Mouse (Mus musculus): ENCODE measurements around the gene Atp1a2. TPM values are rescaled to one million over a fixed set of nuclear protein-coding genes. Genes with fewer than 3 reads are reported as not detected.
"Not testable (repeated sequence)": the region's sequence is repeated elsewhere in the genome, so short reads cannot be mapped to it uniquely, and the experiment has no call there.

Atp1a2 gene
- polyA plus RNA-seq, 1 experiment from 2014 or later: 69.0 TPM

GRCm38 (mm10) chr1:172244645-172245044 is 53.2 kb downstream of the Atp1a2 start:
- not testable (repeated sequence) for H3K9ac ChIP-seq (ENCODE audit: low read depth, low read length); H3K27me3 ChIP-seq (ENCODE audit: control insufficient read depth, insufficient read depth, low read depth, low read length); H3K4me1 ChIP-seq (ENCODE audit: control insufficient read depth, insufficient read depth, low read length); H3K4me3 ChIP-seq (ENCODE audit: low read depth, low read length); ATAC-seq; H3K9me3 ChIP-seq (replicated peaks; ENCODE audit: control insufficient read depth, low read length, poor library complexity, severe bottlenecking); H3K4me2 ChIP-seq (ENCODE audit: low read length); H3K36me3 ChIP-seq (ENCODE audit: control insufficient read depth, insufficient read depth, low read length); H3K27ac ChIP-seq (ENCODE audit: low read length)
- WGBS: 53% methylated on average over 23 of the region's 23 CpGs

- no peak for ATAC-seq
- no peaks in the 10 kb centered on the region for H3K27me3 ChIP-seq (ENCODE audit: control insufficient read depth, insufficient read depth, low read depth, low read length)
- no peak overlapping the region for H3K27ac ChIP-seq (ENCODE audit: low read length)
- no peak overlapping the region for H3K4me2 ChIP-seq (ENCODE audit: low read length)
- H3K36me3 ChIP-seq (ENCODE audit: control insufficient read depth, insufficient read depth, low read length): no peaks in the 10 kb centered on the region
- no peak overlapping the region for H3K9ac ChIP-seq (ENCODE audit: low read depth, low read length)
- H3K9me3 ChIP-seq (replicated peaks; ENCODE audit: control insufficient read depth, low read length, poor library complexity, severe bottlenecking): no peaks in the 10 kb centered on the region
- no peak overlapping the region for H3K4me3 ChIP-seq (ENCODE audit: low read depth, low read length)
- no peaks in the 10 kb centered on the region for H3K4me1 ChIP-seq (ENCODE audit: control insufficient read depth, insufficient read depth, low read length)
- WGBS: 33% methylated on average over 16 of the region's 16 CpGs
Measured at GRCm38 (mm10) chr1:172243547-172244205, 54.2 kb downstream of the Atp1a2 start.

GRCm38 (mm10) chr1:172242401-172242800 is 55.5 kb downstream of the Atp1a2 start:
- Histone ChIP-seq H3K4me2 (ENCODE audit: low read length) (no peak overlapping the region), H3K27ac (ENCODE audit: low read length) (no peak overlapping the region), H3K4me3 (ENCODE audit: low read depth, low read length) (no peak overlapping the region), H3K9me3 (replicated peaks; ENCODE audit: control insufficient read depth, low read length, poor library complexity, severe bottlenecking) (no peaks in the 10 kb centered on the region), H3K36me3 (ENCODE audit: control insufficient read depth, insufficient read depth, low read length) (no peaks in the 10 kb centered on the region), H3K9ac (ENCODE audit: low read depth, low read length) (no peak overlapping the region), H3K4me1 (ENCODE audit: control insufficient read depth, insufficient read depth, low read length) (no peaks in the 10 kb centered on the region), H3K27me3 (ENCODE audit: control insufficient read depth, insufficient read depth, low read depth, low read length) (no peaks in the 10 kb centered on the region)
- WGBS: 17% methylated on average over 2 of the region's 2 CpGs
- peak; percentile 84 for ATAC-seq

- H3K27me3 ChIP-seq (ENCODE audit: control insufficient read depth, insufficient read depth, low read depth, low read length): no peaks in the 10 kb centered on the region
- H3K4me2 ChIP-seq (ENCODE audit: low read length): no peak overlapping the region
- H3K36me3 ChIP-seq (ENCODE audit: control insufficient read depth, insufficient read depth, low read length): no peaks in the 10 kb centered on the region
- no peak overlapping the region for H3K27ac ChIP-seq (ENCODE audit: low read length)
- no peaks in the 10 kb centered on the region for H3K4me1 ChIP-seq (ENCODE audit: control insufficient read depth, insufficient read depth, low read length)
- H3K9ac ChIP-seq (ENCODE audit: low read depth, low read length): no peak overlapping the region
- ATAC-seq: no peak
- H3K9me3 ChIP-seq (replicated peaks; ENCODE audit: control insufficient read depth, low read length, poor library complexity, severe bottlenecking): no peaks in the 10 kb centered on the region
- 26% methylated on average over 6 of the region's 6 CpGs for WGBS
- no peak overlapping the region for H3K4me3 ChIP-seq (ENCODE audit: low read depth, low read length)
Measured at GRCm38 (mm10) chr1:172240945-172241708, 56.7 kb downstream of the Atp1a2 start.

- Histone ChIP-seq H3K36me3 (ENCODE audit: control insufficient read depth, insufficient read depth, low read length) (no peaks in the 10 kb centered on the region), H3K9me3 (replicated peaks; ENCODE audit: control insufficient read depth, low read length, poor library complexity, severe bottlenecking) (no peaks in the 10 kb centered on the region), H3K4me3 (ENCODE audit: low read depth, low read length) (no peak overlapping the region), H3K9ac (ENCODE audit: low read depth, low read length) (no peak overlapping the region), H3K4me2 (ENCODE audit: low read length) (no peak overlapping the region), H3K27me3 (ENCODE audit: control insufficient read depth, insufficient read depth, low read depth, low read length) (no peaks in the 10 kb centered on the region), H3K27ac (ENCODE audit: low read length) (no peak overlapping the region), H3K4me1 (ENCODE audit: control insufficient read depth, insufficient read depth, low read length) (no peaks in the 10 kb centered on the region)
- 91% methylated on average over 1 of the region's 1 CpGs for WGBS
- ATAC-seq: no peak
Measured at GRCm38 (mm10) chr1:172229215-172229614, 68.6 kb downstream of the Atp1a2 start.

- Histone ChIP-seq H3K27ac (ENCODE audit: low read length) (no peak overlapping the region), H3K9ac (ENCODE audit: low read depth, low read length) (no peak overlapping the region), H3K4me1 (ENCODE audit: control insufficient read depth, insufficient read depth, low read length) (no peaks in the 10 kb centered on the region), H3K4me3 (ENCODE audit: low read depth, low read length) (no peak overlapping the region), H3K27me3 (ENCODE audit: control insufficient read depth, insufficient read depth, low read depth, low read length) (no peaks in the 10 kb centered on the region), H3K9me3 (replicated peaks; ENCODE audit: control insufficient read depth, low read length, poor library complexity, severe bottlenecking) (no peaks in the 10 kb centered on the region), H3K36me3 (ENCODE audit: control insufficient read depth, insufficient read depth, low read length) (no peaks in the 10 kb centered on the region), H3K4me2 (ENCODE audit: low read length) (no peak overlapping the region)
- ATAC-seq: no peak
- 83% methylated on average over 2 of the region's 2 CpGs for WGBS
Measured at GRCm38 (mm10) chr1:172228209-172228608, 69.7 kb downstream of the Atp1a2 start.

Other genes with a start within 250 kb of the Atp1a2 start
- 0.45 and 1.2 TPM in 2 replicates for gene Nhlh1, start 240.5 kb downstream of the Atp1a2 start, polyA plus RNA-seq (2015; fragmentation: Nextera tagmentation; extraction: Ambion mirVana)
- gene Copa, start 215.5 kb downstream of the Atp1a2 start, polyA plus RNA-seq (2015; fragmentation: Nextera tagmentation; extraction: Ambion mirVana): 209 and 222 TPM in 2 replicates
- gene Ncstn, start 215.3 kb downstream of the Atp1a2 start, polyA plus RNA-seq (2015; fragmentation: Nextera tagmentation; extraction: Ambion mirVana): 105 and 107 TPM in 2 replicates
- 160 and 162 TPM in 2 replicates for gene Pex19, start 171.3 kb downstream of the Atp1a2 start, polyA plus RNA-seq (2015; fragmentation: Nextera tagmentation; extraction: Ambion mirVana)
- gene Dcaf8, start 150.0 kb downstream of the Atp1a2 start, polyA plus RNA-seq (2015; fragmentation: Nextera tagmentation; extraction: Ambion mirVana): 84.7 and 84.9 TPM in 2 replicates
- 460 and 525 TPM in 2 replicates for gene Pea15a, start 91.3 kb downstream of the Atp1a2 start, polyA plus RNA-seq (2015; fragmentation: Nextera tagmentation; extraction: Ambion mirVana)
- 1.8 and 2.2 TPM in 2 replicates for gene Casq1, start 78.2 kb downstream of the Atp1a2 start, polyA plus RNA-seq (2015; fragmentation: Nextera tagmentation; extraction: Ambion mirVana)
- gene Atp1a4, start 39.6 kb downstream of the Atp1a2 start, polyA plus RNA-seq (2015; fragmentation: Nextera tagmentation; extraction: Ambion mirVana): not detected in 2 replicates
- gene Igsf8, start 36.4 kb downstream of the Atp1a2 start, polyA plus RNA-seq (2015; fragmentation: Nextera tagmentation; extraction: Ambion mirVana): 63.9 and 64.0 TPM in 2 replicates
- 7.7 and 7.8 TPM in 2 replicates for gene Kcnj9, start 31.3 kb upstream of the Atp1a2 start, polyA plus RNA-seq (2015; fragmentation: Nextera tagmentation; extraction: Ambion mirVana)
- 1.5 and 2.5 TPM in 2 replicates for gene Kcnj10, start 43.1 kb upstream of the Atp1a2 start, polyA plus RNA-seq (2015; fragmentation: Nextera tagmentation; extraction: Ambion mirVana)
- 3.4 and 3.5 TPM in 2 replicates for gene Pigm, start 78.5 kb upstream of the Atp1a2 start, polyA plus RNA-seq (2015; fragmentation: Nextera tagmentation; extraction: Ambion mirVana)
- 0.23 and 0.37 TPM in 2 replicates for gene Slamf9, start 177.3 kb upstream of the Atp1a2 start, polyA plus RNA-seq (2015; fragmentation: Nextera tagmentation; extraction: Ambion mirVana)
- gene Igsf9, start 183.7 kb upstream of the Atp1a2 start, polyA plus RNA-seq (2015; fragmentation: Nextera tagmentation; extraction: Ambion mirVana): 73.0 and 74.4 TPM in 2 replicates
- 47.3 and 53.0 TPM in 2 replicates for gene Tagln2, start 202.0 kb upstream of the Atp1a2 start, polyA plus RNA-seq (2015; fragmentation: Nextera tagmentation; extraction: Ambion mirVana)
- 4.0 and 4.7 TPM in 2 replicates for gene Cfap45, start 222.7 kb upstream of the Atp1a2 start, polyA plus RNA-seq (2015; fragmentation: Nextera tagmentation; extraction: Ambion mirVana)

Measured in midbrain, embryonic 16.5 days (tissue).